Mouse (Mus musculus) neural tube, embryonic 13.5 days (tissue): ENCODE results near the gene Fads3. TPM values are rescaled to one million over a fixed set of nuclear protein-coding genes. Genes with fewer than 3 reads are reported as not detected.

Experiments
- ATAC-seq: fragments of 200-750 bp; cut with Nextera tagmentation; 2 replicates; pipeline ENCODE4 v1.8.0; 2017; ENCODE audit warnings: low read depth, mild to moderate bottlenecking, moderate TSS enrichment, moderate library complexity
- H3K27ac ChIP-seq: fragments of 300-500 bp; sonication (generic); replicated peaks from 2 replicates; pipeline ENCODE4 v1.5.1; 2015; ENCODE audit warnings: moderate library complexity, mild to moderate bottlenecking, inconsistent platforms
- H3K27me3 ChIP-seq: fragments of 300-500 bp; sonication (generic); 2 replicates; pipeline ENCODE4 v1.6.1; 2015; ENCODE audit warnings: mild to moderate bottlenecking, inconsistent platforms
- H3K36me3 ChIP-seq: fragments of 300-500 bp; sonication (generic); 2 replicates; pipeline ENCODE4 v1.6.1; 2015; ENCODE audit warnings: mild to moderate bottlenecking, inconsistent platforms
- H3K4me1 ChIP-seq: fragments of 300-500 bp; sonication (generic); replicated peaks from 2 replicates; pipeline ENCODE4 v1.6.1; 2015; ENCODE audit warnings: inconsistent platforms
- H3K4me2 ChIP-seq: fragments of 300-500 bp; sonication (generic); 2 replicates; pipeline ENCODE4 v1.6.1; 2015; ENCODE audit warnings: inconsistent platforms, mild to moderate bottlenecking, moderate library complexity
- H3K4me3 ChIP-seq: fragments of 300-500 bp; sonication (generic); 2 replicates; pipeline ENCODE4 v1.5.1; 2015; ENCODE audit warnings: mild to moderate bottlenecking, inconsistent platforms
- H3K9ac ChIP-seq: fragments of 300-500 bp; sonication (generic); 2 replicates; pipeline ENCODE4 v1.6.1; 2015; ENCODE audit warnings: moderate library complexity, mild to moderate bottlenecking, inconsistent platforms
- H3K9me3 ChIP-seq: fragments of 300-500 bp; sonication (generic); 2 replicates; pipeline ENCODE4 v1.6.1; 2016; ENCODE audit warnings: inconsistent platforms
- WGBS: fragments of 180-500 bp; shearing (Covaris S2); methylation state at CpG from one replicate; pipeline ENCODE4 v1.1.7; 2015; 5-methylcytosine and 5-hydroxymethylcytosine counted together
- polyA plus RNA-seq: library from polyadenylated mRNA; unstranded; fragments of >200 nt; fragmentation: Nextera tagmentation; extraction: Ambion mirVana; gene quantifications from 2 replicates; pipeline ENCODE4 v1.2.1, GENCODE M21; 2015

Fads3 gene
- polyA plus RNA-seq, 1 experiment from 2014 or later, result 19.1 TPM

- ATAC-seq, result no peak
- Histone ChIP-seq H3K9ac (no peak overlapping the region), H3K4me1 (no peaks in the 10 kb centered on the region), H3K36me3 (peaks cover 99% of the 10 kb centered on the region), H3K27ac (no peak overlapping the region), H3K27me3 (no peaks in the 10 kb centered on the region), H3K4me3 (no peak overlapping the region), H3K9me3 (no peaks in the 10 kb centered on the region), H3K4me2 (no peak overlapping the region)
- 89% methylated on average over 9 of the region's 9 CpGs for WGBS
Observed at GRCm38 (mm10) chr19:10085454-10085853, 44.1 kb downstream of the Fads3 start.

- Histone ChIP-seq H3K4me2 (no peak overlapping the region), H3K4me1 (no peaks in the 10 kb centered on the region), H3K9ac (no peak overlapping the region), H3K27me3 (no peaks in the 10 kb centered on the region), H3K36me3 (peaks cover 99% of the 10 kb centered on the region), H3K9me3 (no peaks in the 10 kb centered on the region), H3K27ac (no peak overlapping the region), H3K4me3 (no peak overlapping the region)
- WGBS, result 90% methylated on average over 4 of the region's 4 CpGs
- ATAC-seq, result no peak
Observed at GRCm38 (mm10) chr19:10086976-10087375, 45.6 kb downstream of the Fads3 start.

- peaks cover 48% of the 10 kb centered on the region for H3K4me1 ChIP-seq
Observed at GRCm38 (mm10) chr19:10093829-10094228, 52.5 kb downstream of the Fads3 start.

DNA sequence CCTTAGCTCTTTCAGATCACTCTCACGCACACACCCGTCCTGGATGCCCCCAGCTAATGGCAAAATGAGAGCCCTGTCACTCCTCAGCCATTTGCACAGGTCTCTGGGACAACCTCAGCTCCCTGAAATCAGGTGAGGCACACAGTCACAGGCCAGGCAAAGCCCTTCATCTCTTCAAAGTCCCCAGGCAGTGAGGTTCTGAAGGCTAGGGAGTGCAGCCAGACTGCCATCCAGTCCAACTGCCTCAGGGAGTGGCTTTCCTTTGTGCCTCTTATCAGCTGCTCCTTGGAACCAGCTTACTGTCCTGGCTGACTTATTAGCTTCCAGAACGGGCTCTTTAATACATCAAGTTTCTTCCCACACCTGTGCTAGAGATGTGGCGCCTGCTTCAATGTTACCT, 53.3 kb downstream of the Fads3 start:
- H3K27me3 ChIP-seq, result no peaks in the 10 kb centered on the region
- peaks cover 56% of the 10 kb centered on the region for H3K4me1 ChIP-seq
- H3K36me3 ChIP-seq, result peaks cover 59% of the 10 kb centered on the region
- no peaks in the 10 kb centered on the region for H3K9me3 ChIP-seq
- 0 out of 2 replicates have a peak overlapping the region, but pooled peaks have one; percentile 1 for H3K4me2 ChIP-seq
- 78% methylated on average over 4 of the region's 4 CpGs for WGBS
- no peak overlapping the region for H3K27ac ChIP-seq
- no peak overlapping the region for H3K4me3 ChIP-seq
- H3K9ac ChIP-seq, result peak overlapping the region; percentile 49
- ATAC-seq, result no peak

More at GRCm38 (mm10) chr19:10093829-10094228, 52.5 kb downstream of the Fads3 start:
- no peak for ATAC-seq
- Histone ChIP-seq H3K27me3 (no peaks in the 10 kb centered on the region), H3K4me2 (no peak overlapping the region), H3K27ac (no peak overlapping the region), H3K4me3 (no peak overlapping the region), H3K9me3 (no peaks in the 10 kb centered on the region), H3K9ac (no peak overlapping the region), H3K36me3 (peaks cover 68% of the 10 kb centered on the region)
- WGBS, result 93% methylated on average over 4 of the region's 4 CpGs

- no peak for ATAC-seq
- Histone ChIP-seq H3K9me3 (no peaks in the 10 kb centered on the region), H3K4me2 (0 out of 2 replicates have a peak overlapping the region, but pooled peaks have one; percentile 4), H3K36me3 (peaks cover 42% of the 10 kb centered on the region), H3K9ac (peak overlapping the region; percentile 53; the same call in 1 of the 2 replicates), H3K27ac (no peak overlapping the region), H3K4me3 (no peak overlapping the region), H3K27me3 (no peaks in the 10 kb centered on the region), H3K4me1 (peaks cover 65% of the 10 kb centered on the region)
- 89% methylated on average over 2 of the region's 2 CpGs for WGBS
Observed at GRCm38 (mm10) chr19:10096371-10096876, 55.1 kb downstream of the Fads3 start.

- ATAC-seq, result no peak
- Histone ChIP-seq H3K4me1 (peaks cover 72% of the 10 kb centered on the region), H3K4me2 (peak overlapping the region; percentile 90), H3K9ac (peak overlapping the region; percentile 57), H3K9me3 (no peaks in the 10 kb centered on the region), H3K36me3 (peaks cover 33% of the 10 kb centered on the region), H3K4me3 (peak overlapping the region; percentile 23), H3K27ac (peak overlapping the region; percentile 63), H3K27me3 (no peaks in the 10 kb centered on the region)
- WGBS, result 35% methylated on average over 5 of the region's 5 CpGs
Observed at GRCm38 (mm10) chr19:10097826-10098225, 56.5 kb downstream of the Fads3 start.

DNA sequence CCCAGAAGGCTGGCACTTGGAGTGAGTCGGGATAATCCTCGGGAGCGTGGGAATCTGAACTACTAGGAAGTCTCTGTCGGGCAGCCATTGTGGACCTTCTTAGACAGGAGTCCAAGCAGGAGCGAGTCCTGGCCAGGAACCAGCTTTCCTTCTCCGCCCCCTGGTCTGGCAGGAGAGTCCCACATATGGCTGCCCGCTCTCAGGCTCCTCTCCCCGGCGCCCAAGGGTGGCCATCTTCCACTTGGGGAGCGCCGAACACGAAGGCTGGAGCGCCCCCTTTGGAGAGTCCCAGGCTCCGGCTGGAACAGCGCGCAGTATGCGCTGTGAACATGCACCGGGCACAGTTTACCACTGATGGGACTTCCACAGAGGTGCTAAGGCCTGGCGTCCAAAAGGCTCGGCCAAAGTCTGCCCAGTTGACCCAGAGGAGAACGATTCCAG, 59.3 kb downstream of the Fads3 start:
- peak overlapping the region; percentile 83 for H3K4me3 ChIP-seq
- under 1% methylated on average over 21 of the region's 21 CpGs for WGBS

GRCm38 (mm10) chr19:10101341-10102053, 60.1 kb downstream of the Fads3 start, which contains the start of gene Fads2:
TSS of gene Fads2 (minus strand) at chr19:10101746.
- peak within 1 kb of the TSS; percentile 95 for H3K9ac ChIP-seq
- 0 out of 2 replicates have a peak, but pooled peaks cover 6% of the 10 kb centered on the region for H3K36me3 ChIP-seq
- H3K9me3 ChIP-seq, result no peaks in the 10 kb centered on the region
- ATAC-seq, result peak; percentile 96
- H3K27me3 ChIP-seq, result no peaks in the 10 kb centered on the region
- peak within 1 kb of the TSS; percentile 83 for H3K4me3 ChIP-seq
- peaks cover 49% of the 10 kb centered on the region for H3K4me1 ChIP-seq
- WGBS, result under 1% methylated on average over 48 of the region's 57 CpGs
- peak within 1 kb of the TSS; percentile 99 for H3K27ac ChIP-seq
- H3K4me2 ChIP-seq, result peak within 1 kb of the TSS; percentile 90

More for the DNA sequence above, 59.3 kb downstream of the Fads3 start:
- Histone ChIP-seq H3K27me3 (no peaks in the 10 kb centered on the region), H3K36me3 (0 out of 2 replicates have a peak, but pooled peaks cover 9% of the 10 kb centered on the region), H3K9ac (peak overlapping the region; percentile 95), H3K9me3 (no peaks in the 10 kb centered on the region), H3K4me1 (peaks cover 58% of the 10 kb centered on the region), H3K27ac (peak overlapping the region; percentile 99), H3K4me2 (peak overlapping the region; percentile 90)
- peak; percentile 73 for ATAC-seq

GRCm38 (mm10) chr19:10102054-10102700, 60.8 kb downstream of the Fads3 start:
- WGBS, result 3% methylated on average over 14 of the region's 25 CpGs
- H3K36me3 ChIP-seq, result no peaks in the 10 kb centered on the region
- H3K4me3 ChIP-seq, result peak overlapping the region; percentile 83
- H3K9me3 ChIP-seq, result no peaks in the 10 kb centered on the region
- peak overlapping the region; percentile 99 for H3K27ac ChIP-seq
- H3K4me2 ChIP-seq, result peak overlapping the region; percentile 90
- no peaks in the 10 kb centered on the region for H3K27me3 ChIP-seq
- H3K4me1 ChIP-seq, result peaks cover 43% of the 10 kb centered on the region
- ATAC-seq, result peak; percentile 73
- peak overlapping the region; percentile 95 for H3K9ac ChIP-seq

DNA sequence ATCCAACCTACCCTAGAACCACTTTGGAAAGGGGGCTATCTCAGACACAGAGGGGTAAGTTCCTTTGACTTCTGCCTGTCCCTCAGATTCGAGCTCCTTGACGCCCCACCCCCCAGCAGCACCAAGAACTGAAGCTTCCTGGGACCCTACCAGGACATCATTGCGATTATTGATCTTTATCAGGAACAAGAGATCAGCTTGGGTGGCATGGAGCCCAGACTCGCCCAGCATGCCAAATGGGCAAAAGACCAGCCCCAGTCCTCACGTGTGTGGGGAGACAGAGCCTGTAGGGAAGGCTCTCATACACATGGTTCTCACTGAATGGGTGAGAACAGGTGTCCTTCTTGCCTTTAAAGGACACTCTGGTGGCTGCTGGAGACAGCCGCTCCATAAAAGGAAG, 62.9 kb downstream of the Fads3 start:
- 88% methylated on average over 6 of the region's 6 CpGs for WGBS
- Histone ChIP-seq H3K4me2 (no peak overlapping the region), H3K27ac (no peak overlapping the region), H3K9ac (no peak overlapping the region), H3K9me3 (no peaks in the 10 kb centered on the region), H3K27me3 (no peaks in the 10 kb centered on the region), H3K4me3 (no peak overlapping the region), H3K4me1 (peaks cover 22% of the 10 kb centered on the region), H3K36me3 (no peaks in the 10 kb centered on the region)
- no peak for ATAC-seq

DNA sequence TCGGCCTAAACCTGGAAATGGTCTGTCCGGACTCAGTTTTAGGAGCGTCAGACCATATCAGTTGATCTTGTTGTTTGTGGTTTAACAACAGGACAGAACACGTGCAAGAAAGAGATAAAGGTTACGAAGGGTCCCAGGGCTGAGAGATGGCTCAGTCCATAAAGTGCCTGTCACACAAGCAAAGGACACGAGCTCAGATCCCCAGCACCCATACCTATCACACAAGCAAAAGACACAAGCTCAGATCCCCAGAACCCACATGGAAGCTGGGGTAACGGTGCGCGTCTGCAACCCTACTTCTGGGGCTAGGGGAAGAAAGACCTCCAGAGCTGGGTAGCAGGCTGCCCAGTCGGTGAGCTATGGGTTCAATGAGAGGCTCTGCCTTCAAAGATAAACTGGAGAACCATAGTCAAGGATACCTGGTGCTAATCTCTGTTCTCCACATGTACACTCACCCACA, 63.7 kb downstream of the Fads3 start:
- Histone ChIP-seq H3K4me3 (no peak overlapping the region), H3K9ac (no peak overlapping the region), H3K27ac (no peak overlapping the region), H3K9me3 (no peaks in the 10 kb centered on the region), H3K36me3 (no peaks in the 10 kb centered on the region), H3K4me1 (peaks cover 14% of the 10 kb centered on the region), H3K27me3 (no peaks in the 10 kb centered on the region), H3K4me2 (no peak overlapping the region)
- WGBS, result 88% methylated on average over 10 of the region's 10 CpGs
- no peak for ATAC-seq

DNA sequence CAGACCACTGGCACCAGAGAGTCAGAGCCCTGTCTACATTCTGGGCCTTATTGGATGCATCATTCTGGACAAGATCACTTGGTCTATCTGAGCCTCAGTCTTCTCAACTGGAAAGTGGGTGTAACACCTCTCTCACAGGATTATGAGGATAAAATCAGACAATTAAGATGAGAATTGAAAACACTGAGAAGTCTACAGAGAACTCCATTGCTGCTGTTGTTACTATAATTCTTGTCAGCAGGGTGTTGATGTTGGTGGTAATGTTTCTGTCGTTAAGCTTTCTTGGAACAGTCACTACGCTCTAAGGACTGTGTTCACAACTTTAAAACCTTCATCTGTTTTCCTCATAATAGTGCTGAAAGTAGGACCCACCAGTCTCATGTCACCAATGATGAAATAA, 65.3 kb downstream of the Fads3 start:
- Histone ChIP-seq H3K27ac (no peak overlapping the region), H3K9me3 (no peaks in the 10 kb centered on the region), H3K9ac (no peak overlapping the region), H3K4me3 (no peak overlapping the region), H3K4me2 (no peak overlapping the region), H3K27me3 (no peaks in the 10 kb centered on the region), H3K36me3 (no peaks in the 10 kb centered on the region), H3K4me1 (peaks cover 9% of the 10 kb centered on the region)
- ATAC-seq, result no peak
- WGBS, result 88% methylated on average over 2 of the region's 2 CpGs
